Mouse (Mus musculus): ENCODE measurements around the gene Slc44a1. TPM values are rescaled to one million over a fixed set of nuclear protein-coding genes. Genes with fewer than 3 reads are reported as not detected.

The Slc44a1 gene
- polyA plus RNA-seq, 1 experiment from 2014 or later: 9.6 TPM

Other genes with a start within 250 kb of the Slc44a1 start
- gene Fsd1l, start 191.1 kb downstream of the Slc44a1 start, polyA plus RNA-seq (2015; fragmentation: Nextera tagmentation; extraction: Ambion mirVana): 35.9 and 39.8 TPM in 2 replicates